Mouse (Mus musculus) embryonic fibroblast, embryonic 13.5 days (primary cell): ENCODE measurements at regions not wholly inside any gene's neighbourhood (a gene's known extent, or its start where the extent isn't known, plus 50 kb on each side); places are given as distances from the start of the nearest gene placed in this dataset.

Experiments used
- H3K27ac ChIP-seq: 2 replicates; pipeline ENCODE4 v1.5.1; 2012; ENCODE audit warnings: low read length, control low read depth, inconsistent platforms; ENCODE audit not compliant: insufficient read depth
- H3K4me1 ChIP-seq: 2 replicates; pipeline ENCODE4 v1.6.1; 2011; ENCODE audit warnings: low read length; ENCODE audit not compliant: control insufficient read depth, insufficient read depth
- H3K4me3 ChIP-seq: 2 replicates; pipeline ENCODE4 v1.5.1; 2011; ENCODE audit warnings: mild to moderate bottlenecking, control low read depth, low read length; ENCODE audit not compliant: insufficient read depth
- CTCF ChIP-seq: IDR thresholded peaks from 2 replicates; pipeline ENCODE4 v1.5.1; 2011; ENCODE audit warnings: mild to moderate bottlenecking, control low read depth, low read length, moderate library complexity, borderline replicate concordance; ENCODE audit not compliant: insufficient read depth
- POLR2A ChIP-seq: IDR thresholded peaks from 2 replicates; pipeline ENCODE4 v1.6.1; 2011; ENCODE audit warnings: low read depth, mild to moderate bottlenecking, control low read depth, low read length, moderate library complexity

DNA sequence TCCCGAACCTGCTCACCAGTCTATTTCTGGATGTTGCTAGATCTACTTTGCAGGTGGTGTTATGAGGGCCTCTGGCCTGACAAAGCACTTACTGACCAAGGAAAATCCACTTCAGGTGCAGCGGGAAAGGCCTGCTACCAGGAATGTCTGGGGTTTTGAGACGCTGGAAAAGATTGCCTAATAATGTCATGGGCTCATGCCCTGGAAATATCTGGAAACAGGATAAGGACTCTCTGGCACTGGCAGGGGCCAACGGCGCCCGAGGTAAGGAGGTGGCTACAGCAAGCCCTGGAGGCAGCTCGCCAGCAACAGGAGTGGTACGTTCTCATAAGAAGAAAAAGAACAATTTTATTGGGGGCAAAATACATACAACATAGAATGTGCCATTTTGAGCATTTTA lies 94.7 kb downstream of the Zfp36l1 start:
- no peak for TF ChIP-seq POLR2A
- TF ChIP-seq CTCF = no peak
- peaks cover 19% of the 10 kb centered on the region for H3K4me1 ChIP-seq
- H3K4me3 ChIP-seq = no peak overlapping the region
- no peak overlapping the region for H3K27ac ChIP-seq

GRCm38 (mm10) chr12:80017376-80017929 lies 95.4 kb downstream of the Zfp36l1 start:
- peaks cover 20% of the 10 kb centered on the region for H3K4me1 ChIP-seq
- TF ChIP-seq POLR2A (no peak), CTCF (no peak)
- H3K27ac ChIP-seq = no peak overlapping the region
- no peak overlapping the region for H3K4me3 ChIP-seq

GRCm38 (mm10) chr12:80015938-80016337 lies 96.9 kb downstream of the Zfp36l1 start:
- no peak overlapping the region for H3K4me3 ChIP-seq
- TF ChIP-seq CTCF (no peak), POLR2A (no peak)
- H3K27ac ChIP-seq = no peak overlapping the region
- H3K4me1 ChIP-seq = peaks cover 8% of the 10 kb centered on the region

DNA sequence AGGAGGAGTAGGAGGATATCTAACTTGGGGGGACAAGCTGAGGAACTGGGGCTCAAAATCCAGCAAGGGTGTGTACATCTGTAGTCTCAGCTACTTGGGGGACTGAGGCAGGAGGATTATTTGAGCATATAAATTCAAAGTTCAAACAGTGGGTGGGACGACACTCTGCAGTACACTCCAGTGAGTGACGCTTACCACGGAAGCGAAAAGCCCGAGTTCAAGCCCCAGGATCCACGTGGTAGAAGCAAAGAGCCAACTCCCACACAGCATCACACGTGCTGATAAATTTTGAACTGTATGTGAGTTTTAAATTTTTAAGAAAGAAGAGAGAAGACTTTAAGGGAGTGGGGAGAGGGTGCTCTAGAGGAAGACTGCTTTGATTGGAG lies 98.2 kb downstream of the Zfp36l1 start:
- Histone ChIP-seq H3K27ac (peak overlapping the region; percentile 86), H3K4me1 (peaks cover 5% of the 10 kb centered on the region), H3K4me3 (no peak overlapping the region)
- TF ChIP-seq POLR2A (0 out of 2 replicates have a peak, but pooled peaks have one; percentile 7), CTCF (no peak)

- TF ChIP-seq POLR2A (0 out of 2 replicates have a peak, but pooled peaks have one; percentile 25), CTCF (no peak)
- peaks cover 5% of the 10 kb centered on the region for H3K4me1 ChIP-seq
- H3K27ac ChIP-seq = peak overlapping the region; percentile 86
- no peak overlapping the region for H3K4me3 ChIP-seq
Measured at GRCm38 (mm10) chr12:80013904-80014597, 98.8 kb downstream of the Zfp36l1 start.

DNA sequence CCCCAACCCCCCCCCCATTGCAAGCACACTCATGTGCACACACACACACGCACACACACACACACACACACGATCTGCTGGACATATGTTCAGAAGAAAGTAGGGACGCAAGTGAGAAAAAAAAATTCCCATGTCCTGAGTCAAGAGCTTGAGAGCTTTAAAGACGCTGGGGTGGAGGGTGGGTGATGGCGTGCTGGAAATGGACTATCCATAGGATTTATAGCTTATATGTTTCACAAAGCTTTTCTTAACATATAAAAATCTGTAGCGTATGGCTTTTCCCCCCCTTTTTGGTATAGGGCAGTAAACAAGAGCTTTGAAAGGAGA lies 99.3 kb downstream of the Zfp36l1 start:
- H3K27ac ChIP-seq = peak overlapping the region; percentile 86
- H3K4me1 ChIP-seq = peaks cover 5% of the 10 kb centered on the region
- no peak overlapping the region for H3K4me3 ChIP-seq
- TF ChIP-seq CTCF (no peak), POLR2A (no peak)

DNA sequence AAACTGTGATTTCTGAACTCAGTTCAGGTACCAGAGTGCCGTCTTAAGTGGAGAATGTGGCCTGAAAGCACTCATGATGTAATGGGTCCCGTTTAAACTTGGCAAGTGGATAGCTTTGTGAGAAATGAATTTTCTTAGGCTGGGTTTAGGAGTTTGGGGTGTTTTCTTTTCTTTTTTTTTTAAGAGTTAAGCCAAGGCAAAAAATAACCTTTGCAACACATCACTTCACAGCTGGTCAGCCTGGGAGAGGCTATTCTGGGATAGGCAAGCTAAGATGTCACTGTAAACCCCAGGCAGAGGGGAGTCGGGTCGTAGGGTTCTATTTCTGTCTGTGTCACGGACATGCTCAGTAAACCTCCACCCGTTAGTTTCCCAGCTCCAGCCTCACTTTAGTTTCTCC lies 100.9 kb downstream of the Zfp36l1 start:
- H3K4me1 ChIP-seq = peaks cover 5% of the 10 kb centered on the region
- H3K27ac ChIP-seq = no peak overlapping the region
- TF ChIP-seq CTCF (no peak), POLR2A (no peak)
- no peak overlapping the region for H3K4me3 ChIP-seq

- H3K4me3 ChIP-seq = no peak overlapping the region
- H3K27ac ChIP-seq = no peak overlapping the region
- H3K4me1 ChIP-seq = peaks cover 5% of the 10 kb centered on the region
- TF ChIP-seq POLR2A (no peak), CTCF (no peak)
Measured at GRCm38 (mm10) chr12:80010947-80011346, 101.9 kb downstream of the Zfp36l1 start.

- H3K27ac ChIP-seq = no peak overlapping the region
- no peak for TF ChIP-seq CTCF
- TF ChIP-seq POLR2A = no peak
Measured at GRCm38 (mm10) chr12:80010220-80010619, 102.6 kb downstream of the Zfp36l1 start.

GRCm38 (mm10) chr12:80007849-80008248 lies 105.0 kb downstream of the Zfp36l1 start:
- Histone ChIP-seq H3K27ac (no peak overlapping the region), H3K4me3 (no peak overlapping the region), H3K4me1 (no peaks in the 10 kb centered on the region)
- no peak for TF ChIP-seq POLR2A
- TF ChIP-seq CTCF = no peak

More at GRCm38 (mm10) chr12:80010220-80010619, 102.6 kb downstream of the Zfp36l1 start:
- no peak overlapping the region for H3K4me3 ChIP-seq
- H3K4me1 ChIP-seq = peaks cover 5% of the 10 kb centered on the region
